In genomic region chr5:6911290-6911689, GRCm38 (mm10) we compare ENCODE assay signal across 19 mouse cellular contexts.
DNase-seq lines count a peak whose midpoint lies in the region; ATAC-seq and TF ChIP-seq lines count a peak whose summit lies in the region.
"Had no signal": no experiment of that assay in that cellular context is flagged by ENCODE, and none has a peak within 500 bp of the region (broad histone marks: within the 10 kb centered on the region; RNA-seq: fewer than 3 reads in every experiment).

No protein-coding gene starts in this region.

- no peak overlapping the region for H3K4me2 ChIP-seq in heart, embryonic 11.5 days
- H3K4me2 ChIP-seq in heart, embryonic 12.5 days: no peak overlapping the region

- DNase-seq in heart, adult 8-10 months (ENCODE audit: low spot score): no peak
- no peak for DNase-seq in heart, adult 2 months
- DNase-seq: adrenal gland, adult 2 months; adrenal gland, adult 8-10 months; adrenal gland, postnatal 10 days; adrenal gland, postnatal 14 days; adrenal gland, postnatal 25 days; adrenal gland, postnatal 36 days; B cell, adult 2 months; cerebellum, adult 11 months; cerebellum, adult 11-12 months; cerebellum, adult 18-20 months had no signal

- H3K27ac ChIP-seq in heart, embryonic 11.5 days (ENCODE audit: low read depth, low read length): no peak overlapping the region
- H3K27ac ChIP-seq in heart, embryonic 12.5 days (ENCODE audit: poor library complexity, severe bottlenecking): no peak overlapping the region
- no peak overlapping the region for H3K27ac ChIP-seq in heart, adult 2 months

- H3K27me3 ChIP-seq in heart, embryonic 11.5 days (ENCODE audit: control insufficient read depth, insufficient read depth, low read length): no peaks in the 10 kb centered on the region
- H3K27me3 ChIP-seq in heart, embryonic 12.5 days (replicated peaks): no peaks in the 10 kb centered on the region
- H3K27me3 ChIP-seq in heart, adult 2 months (ENCODE audit: control insufficient read depth, insufficient read depth, low read length): no peaks in the 10 kb centered on the region
- H3K27me3 ChIP-seq: CH12.LX, Patski had no signal

- WGBS in heart, embryonic 11.5 days (ENCODE audit: insufficient replicate concordance): 12% methylated on average over 3 of the region's 3 CpGs
- WGBS in heart, embryonic 12.5 days: 4% methylated on average over 3 of the region's 3 CpGs
- WGBS in heart, adult 2 months: 17% methylated on average over 3 of the region's 3 CpGs

- ATAC-seq in heart, embryonic 11.5 days (replicated peaks; ENCODE audit: insufficient number of reproducible peaks, low FRiP score, low TSS enrichment): peak; percentile 63
- peak; percentile 85 for ATAC-seq in heart, embryonic 12.5 days (ENCODE audit: insufficient number of reproducible peaks, low FRiP score)
- ATAC-seq: activated CD4-positive, CD25-positive, alpha-beta regulatory T cell, adult 4 months; CD4-positive, CD25-positive, alpha-beta regulatory T cell, adult 4 months; Patski had no signal

- TF ChIP-seq CTCF in heart, adult 2 months (IDR thresholded peaks at IDR 0.05): no peak

- H3K9me3 ChIP-seq in heart, embryonic 11.5 days (replicated peaks; ENCODE audit: control insufficient read depth, low read length): no peaks in the 10 kb centered on the region
- H3K9me3 ChIP-seq in heart, embryonic 12.5 days (replicated peaks): no peaks in the 10 kb centered on the region
- H3K9me3 ChIP-seq: G1E had no signal

- no peaks in the 10 kb centered on the region for H3K79me2 ChIP-seq in heart, adult 2 months (replicated peaks; ENCODE audit: control insufficient read depth, insufficient read depth, low read length)

- intact Hi-C loops in heart, adult 2 months (cut with DNase I): no loop called here

- TF ChIP-seq EP300 in heart, adult 2 months (IDR thresholded peaks at IDR 0.05; ENCODE audit: insufficient read depth, low read depth, low read length): no peak

- H3K4me3 ChIP-seq in heart, embryonic 11.5 days (ENCODE audit: low read depth, low read length): no peak overlapping the region
- H3K4me3 ChIP-seq in heart, embryonic 12.5 days: no peak overlapping the region
- H3K4me3 ChIP-seq in heart, adult 2 months: no peak overlapping the region

- H3K36me3 ChIP-seq in heart, embryonic 11.5 days (ENCODE audit: control insufficient read depth, insufficient read depth, low read length): no peaks in the 10 kb centered on the region
- H3K36me3 ChIP-seq in heart, embryonic 12.5 days: no peaks in the 10 kb centered on the region
- no peaks in the 10 kb centered on the region for H3K36me3 ChIP-seq in heart, adult 2 months (ENCODE audit: control insufficient read depth, insufficient read depth, low read length)
- H3K36me3 ChIP-seq: G1E had no signal

- no peaks in the 10 kb centered on the region for H3K4me1 ChIP-seq in heart, embryonic 11.5 days (ENCODE audit: control insufficient read depth, insufficient read depth, low read length)
- no peaks in the 10 kb centered on the region for H3K4me1 ChIP-seq in heart, embryonic 12.5 days (replicated peaks)
- no peaks in the 10 kb centered on the region for H3K4me1 ChIP-seq in heart, adult 2 months (ENCODE audit: control insufficient read depth, insufficient read depth, low read length)

- H3K9ac ChIP-seq in heart, embryonic 11.5 days (ENCODE audit: low read depth, low read length): no peak overlapping the region
- H3K9ac ChIP-seq in heart, embryonic 12.5 days: no peak overlapping the region
- H3K9ac ChIP-seq in heart, adult 2 months (ENCODE audit: low read depth, low read length): no peak overlapping the region

- TF ChIP-seq POLR2A in heart, adult 2 months (IDR thresholded peaks at IDR 0.05; ENCODE audit: insufficient read depth, low read depth, low read length): no peak
